Comparison of ENCODE assay signal across 14 mouse cellular contexts in genomic region chr9:113762389-113762788, GRCm38 (mm10).
"Had no signal": no experiment of that assay in that cellular context is flagged by ENCODE, and none has a peak within 500 bp of the region (broad histone marks: within the 10 kb centered on the region; RNA-seq: fewer than 3 reads in every experiment).

No protein-coding gene starts in this region.

- H3K4me2 ChIP-seq: liver, embryonic 13.5 days; midbrain, embryonic 13.5 days had no signal

- H3K9ac ChIP-seq: liver, embryonic 13.5 days; midbrain, embryonic 13.5 days had no signal

- H3K27me3 ChIP-seq: liver, embryonic 13.5 days; midbrain, embryonic 13.5 days had no signal

- ATAC-seq: inflammation-experienced regulatory T-cells, adult 6 months; midbrain, embryonic 13.5 days; midbrain, embryonic 16.5 days had no signal

- H3K4me1 ChIP-seq: midbrain, embryonic 10.5 days; midbrain, embryonic 13.5 days had no signal

- H3K27ac ChIP-seq: left cerebral cortex, adult 2 months; liver, embryonic 13.5 days; midbrain, embryonic 10.5 days; midbrain, embryonic 13.5 days had no signal

- H3K4me3 ChIP-seq: left cerebral cortex, adult 2 months; liver, embryonic 13.5 days; midbrain, embryonic 10.5 days; midbrain, embryonic 13.5 days had no signal

- DNase-seq: kidney, adult 18-20 months; kidney, postnatal 36 days; layer of hippocampus, postnatal 36 days; liver, embryonic 13.5 days; lung, adult 2 months; lung, postnatal 14 days; lung, postnatal 4 days; thymus, adult 18-20 months; thymus, postnatal 4 days had no signal
